Mouse (Mus musculus) cerebellum, adult 2 months (tissue): ENCODE measurements at regions not wholly inside any gene's neighbourhood (a gene's known extent, or its start where the extent isn't known, plus 50 kb on each side); places are given as distances from the start of the nearest gene placed in this dataset.

ENCODE experiments used
- DNase-seq, 2 experiments: peaks; one replicate each; pipeline ENCODE4 v3.0.0; 2021
- H3K27ac ChIP-seq: fragments of 200-500 bp; 2 replicates; pipeline ENCODE4 v1.5.1; 2012; ENCODE audit warnings: low read length, control low read depth, inconsistent platforms; ENCODE audit not compliant: insufficient read depth
- H3K27me3 ChIP-seq: fragments of 200-500 bp; 2 replicates; pipeline ENCODE4 v1.6.1; 2012; ENCODE audit warnings: inconsistent platforms, mild to moderate bottlenecking, low read length, moderate library complexity; ENCODE audit not compliant: control insufficient read depth, insufficient read depth
- H3K4me1 ChIP-seq: fragments of 200-500 bp; 2 replicates; pipeline ENCODE4 v1.6.1; 2011; ENCODE audit warnings: low read length; ENCODE audit not compliant: control insufficient read depth, insufficient read depth
- H3K4me3 ChIP-seq: fragments of 200-500 bp; replicated peaks from 2 replicates; pipeline ENCODE3; 2011; ENCODE audit warnings: mild to moderate bottlenecking, low read depth, low read length, control low read depth; ENCODE audit not compliant: insufficient read depth
- CTCF ChIP-seq: fragments of 200-500 bp; IDR thresholded peaks from 2 replicates; pipeline ENCODE4 v1.5.1; 2011; ENCODE audit warnings: low read depth, mild to moderate bottlenecking, control low read depth, low read length, moderate library complexity, borderline replicate concordance; ENCODE audit not compliant: insufficient read depth
- POLR2A ChIP-seq: fragments of 200-500 bp; IDR thresholded peaks from 2 replicates; pipeline ENCODE4 v1.6.1; 2011; ENCODE audit warnings: low read length, control low read depth, borderline replicate concordance; ENCODE audit not compliant: insufficient read depth
- WGBS: fragments of 180-500 bp; shearing (Covaris S2); methylation state at CpG from one replicate; pipeline ENCODE4 v1.1.7; 2018; 5-methylcytosine and 5-hydroxymethylcytosine counted together

DNA sequence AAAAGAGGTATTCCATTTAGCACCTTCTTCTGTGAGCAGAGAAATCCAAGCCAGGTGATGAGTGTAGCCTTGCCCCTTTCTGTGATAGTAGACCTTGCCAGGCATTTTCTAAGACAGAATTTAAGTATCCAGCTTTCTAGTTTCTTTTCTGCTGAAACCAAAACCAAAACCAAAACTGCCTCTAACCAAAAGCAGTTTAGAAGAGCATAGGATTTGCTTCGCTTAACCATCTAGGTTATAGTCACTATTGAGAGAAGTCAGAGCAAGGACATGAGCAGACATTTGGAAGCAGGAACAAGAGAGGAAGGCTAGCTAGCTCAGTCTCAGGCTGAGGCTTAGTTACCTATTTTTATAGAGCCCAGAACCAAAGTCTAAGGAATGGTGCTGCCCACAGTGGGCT lies 354.8 kb upstream of the Prickle1 start:
- Histone ChIP-seq H3K4me3 (no peak overlapping the region), H3K4me1 (no peaks in the 10 kb centered on the region), H3K27me3 (no peaks in the 10 kb centered on the region), H3K27ac (no peak overlapping the region)
- no peak for DNase-seq
- 96% methylated on average over 1 of the region's 1 CpGs for WGBS
- TF ChIP-seq CTCF (no peak), POLR2A (no peak)

DNA sequence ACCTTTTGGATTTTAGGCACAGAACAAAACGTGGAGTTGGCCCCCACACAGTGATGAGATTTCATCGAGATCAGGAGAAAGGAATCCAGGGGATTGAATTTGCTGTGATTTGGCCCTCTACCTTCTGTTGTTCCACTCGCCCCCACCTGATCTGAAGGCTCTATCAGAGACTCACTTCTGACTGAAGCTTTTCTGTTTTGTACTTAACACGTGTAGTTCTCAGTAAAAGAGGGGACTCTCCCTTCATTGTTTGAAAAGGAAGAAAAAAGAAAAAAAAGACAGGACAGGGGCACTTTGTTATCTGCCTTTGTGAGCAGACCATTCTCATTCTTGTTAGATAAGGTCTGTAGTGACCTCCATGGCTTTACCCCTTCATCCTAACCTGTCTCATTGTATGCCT lies 353.2 kb upstream of the Prickle1 start:
- H3K27ac ChIP-seq = no peak overlapping the region
- DNase-seq = no peak
- TF ChIP-seq POLR2A (no peak), CTCF (no peak)
- H3K4me1 ChIP-seq = no peaks in the 10 kb centered on the region
- WGBS = 81% methylated on average over 4 of the region's 4 CpGs
- no peak overlapping the region for H3K4me3 ChIP-seq
- H3K27me3 ChIP-seq = no peaks in the 10 kb centered on the region

DNA sequence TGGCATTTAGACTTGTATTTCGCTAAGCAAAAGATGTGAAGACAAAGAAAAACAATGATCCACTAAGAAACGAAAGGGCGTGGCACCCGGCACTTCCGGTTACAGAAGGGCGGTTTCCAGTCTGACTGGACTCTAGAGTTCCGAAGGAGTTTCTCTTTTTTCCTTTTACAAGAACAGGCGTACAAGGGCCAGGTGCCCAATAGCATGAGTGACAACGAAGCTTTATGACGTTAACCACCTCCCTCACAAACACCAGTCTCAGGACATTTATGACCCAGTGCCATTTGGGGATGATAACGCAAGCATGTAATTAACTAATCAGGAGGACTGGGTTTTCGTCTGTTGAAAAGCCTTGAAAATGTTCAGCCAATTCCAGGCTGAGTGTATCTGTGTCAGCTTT lies 347.9 kb upstream of the Prickle1 start:
- Histone ChIP-seq H3K4me1 (no peaks in the 10 kb centered on the region), H3K4me3 (no peak overlapping the region), H3K27me3 (no peaks in the 10 kb centered on the region), H3K27ac (no peak overlapping the region)
- no peak for TF ChIP-seq CTCF
- TF ChIP-seq POLR2A = no peak
- DNase-seq = no peak
- WGBS = 91% methylated on average over 12 of the region's 12 CpGs

DNA sequence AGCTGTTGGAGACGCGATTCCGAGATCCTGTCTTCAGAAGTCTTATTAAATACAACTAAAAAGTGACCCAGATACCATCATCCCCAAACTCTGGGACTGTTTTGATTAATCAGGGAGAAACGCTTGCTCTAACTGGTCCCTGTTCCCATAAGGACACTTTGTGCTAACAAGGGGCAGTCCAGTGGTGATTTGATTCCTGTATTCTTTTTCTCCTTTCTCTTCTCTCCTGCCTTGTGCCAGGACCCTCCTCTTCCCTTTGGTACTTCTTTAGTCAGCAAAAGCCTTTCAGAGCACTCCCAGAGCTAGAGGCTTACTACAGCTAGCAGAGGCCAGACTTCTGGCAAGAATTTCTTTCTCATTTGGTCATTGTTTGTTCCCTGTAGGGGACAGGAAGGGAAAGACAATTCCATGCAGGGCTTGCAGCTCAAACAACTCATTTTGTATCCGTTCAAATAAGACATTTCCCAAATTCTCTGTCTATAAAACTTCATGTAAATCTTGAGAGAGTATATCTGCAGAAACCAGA lies 337.3 kb upstream of the Prickle1 start:
- WGBS = 48% methylated on average over 5 of the region's 5 CpGs
- no peak overlapping the region for H3K27ac ChIP-seq
- DNase-seq = peak in 1 of 2 experiments; percentile 8

DNA sequence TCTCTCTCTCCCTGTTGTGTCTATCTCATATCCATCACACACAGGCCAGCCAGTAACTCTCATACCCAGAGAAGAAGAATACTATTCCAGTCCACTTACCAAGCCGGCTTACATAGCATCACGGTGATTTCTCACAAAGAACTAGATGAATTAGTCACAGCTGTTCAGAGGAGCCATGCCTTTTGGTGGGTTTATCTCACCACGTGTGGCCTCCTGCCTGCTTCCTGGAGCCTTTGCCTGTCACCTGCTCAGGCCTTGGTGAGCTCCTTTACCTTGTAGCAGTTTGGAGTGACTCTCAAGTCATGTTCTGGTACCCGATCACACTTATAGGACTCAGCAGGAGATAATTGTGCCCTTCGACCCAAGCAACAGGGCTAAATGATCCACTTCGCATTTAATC lies 331.2 kb upstream of the Prickle1 start:
- Histone ChIP-seq H3K27me3 (no peaks in the 10 kb centered on the region), H3K4me1 (no peaks in the 10 kb centered on the region), H3K27ac (no peak overlapping the region), H3K4me3 (no peak overlapping the region)
- no peak for DNase-seq
- 29% methylated on average over 6 of the region's 6 CpGs for WGBS
- TF ChIP-seq CTCF (no peak), POLR2A (no peak)

More for the DNA sequence above, 337.3 kb upstream of the Prickle1 start:
- TF ChIP-seq CTCF (no peak), POLR2A (no peak)
- H3K4me1 ChIP-seq = no peaks in the 10 kb centered on the region
- H3K4me3 ChIP-seq = no peak overlapping the region
- no peaks in the 10 kb centered on the region for H3K27me3 ChIP-seq

DNA sequence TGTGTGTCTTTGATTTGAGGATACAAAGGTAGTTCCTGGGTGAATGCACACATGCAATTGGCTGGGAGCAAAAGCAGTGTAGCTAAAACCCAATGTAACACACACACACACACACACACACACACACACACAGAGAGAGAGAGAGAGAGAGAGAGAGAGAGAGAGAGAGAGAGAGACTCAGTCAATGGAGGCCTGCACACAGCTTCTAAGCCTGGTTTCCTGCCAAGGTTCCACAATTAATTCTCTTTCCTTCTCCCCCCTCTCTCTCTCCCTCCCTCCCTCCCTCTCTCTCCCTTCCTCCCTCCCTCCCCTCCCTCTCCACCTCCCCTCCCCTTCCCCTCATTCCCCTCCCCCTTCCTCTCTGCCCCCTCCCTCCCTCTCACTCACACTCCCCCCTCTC lies 330.6 kb upstream of the Prickle1 start:
- H3K4me1 ChIP-seq = no peaks in the 10 kb centered on the region
- no peaks in the 10 kb centered on the region for H3K27me3 ChIP-seq
- no peak for DNase-seq
- H3K4me3 ChIP-seq = no peak overlapping the region
- no peak overlapping the region for H3K27ac ChIP-seq
- TF ChIP-seq POLR2A (no peak), CTCF (no peak)

DNA sequence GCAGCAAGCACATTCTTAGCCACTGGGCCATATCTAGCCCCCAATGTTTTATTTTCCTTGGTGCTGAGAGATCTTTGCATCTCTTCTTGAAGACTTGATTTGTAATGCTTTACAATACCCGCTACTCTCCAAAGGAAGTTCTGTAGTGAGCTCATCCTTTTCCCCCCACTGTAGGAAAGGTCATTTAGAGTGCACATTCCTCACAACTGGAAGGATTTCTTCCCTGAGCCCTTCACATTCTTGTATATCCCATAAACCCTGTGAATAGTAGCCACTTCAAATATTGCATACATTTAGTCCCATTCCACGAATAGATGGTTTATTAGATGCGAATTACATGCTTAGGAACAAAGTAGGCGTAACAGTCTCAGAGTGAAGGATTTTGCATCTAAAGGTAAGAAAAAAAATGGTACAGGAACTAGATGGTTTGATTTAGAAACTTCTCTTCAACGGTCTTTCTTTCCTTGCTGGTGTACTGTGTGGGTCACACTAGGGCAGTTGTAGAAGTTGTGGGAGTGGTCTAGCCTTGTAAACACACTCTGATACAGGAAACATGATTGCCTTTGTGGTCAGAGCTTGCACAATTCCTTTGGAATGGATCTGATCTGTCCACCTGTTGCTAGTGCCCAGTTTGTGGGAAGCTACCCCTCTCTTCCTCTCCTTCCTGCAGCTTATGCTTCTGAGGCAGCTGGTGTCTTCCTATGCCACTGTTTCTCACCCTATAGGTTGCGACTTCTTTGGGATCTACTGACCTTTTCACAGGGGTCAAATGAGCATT lies 326.0 kb upstream of the Prickle1 start:
- DNase-seq = no peak
- Histone ChIP-seq H3K27me3 (no peaks in the 10 kb centered on the region), H3K4me3 (no peak overlapping the region), H3K27ac (no peak overlapping the region), H3K4me1 (no peaks in the 10 kb centered on the region)
- WGBS = 91% methylated on average over 6 of the region's 6 CpGs
- TF ChIP-seq CTCF (no peak), POLR2A (no peak)

DNA sequence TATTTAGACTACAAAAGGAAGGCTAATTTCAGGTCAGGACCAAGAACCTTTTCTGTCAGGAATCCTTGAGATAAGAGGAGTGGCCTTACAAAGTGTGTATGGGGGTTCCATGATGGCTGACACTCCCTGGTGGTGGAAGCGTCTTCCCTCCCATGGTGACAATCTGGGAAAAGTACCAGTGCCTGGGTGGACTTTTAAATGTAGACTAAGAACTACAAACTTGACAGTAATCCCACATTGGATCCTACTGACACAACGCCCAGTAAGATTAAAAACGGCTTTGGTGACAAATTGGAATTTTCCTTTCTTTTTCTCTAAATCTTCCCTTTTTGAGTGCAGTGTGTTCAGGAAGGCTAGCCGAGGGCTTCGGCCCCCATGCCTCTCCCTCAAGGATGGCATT lies 325.3 kb upstream of the Prickle1 start:
- no peak for DNase-seq
- no peak overlapping the region for H3K27ac ChIP-seq
- no peak for TF ChIP-seq POLR2A
- WGBS = 88% methylated on average over 5 of the region's 5 CpGs
- H3K4me3 ChIP-seq = no peak overlapping the region
- H3K27me3 ChIP-seq = no peaks in the 10 kb centered on the region
- H3K4me1 ChIP-seq = no peaks in the 10 kb centered on the region
